Mouse (Mus musculus) adrenal gland, adult 18-20 months (tissue): Measurements from ENCODE around the gene Maml3. TPM values are rescaled to one million over a fixed set of nuclear protein-coding genes. Genes with fewer than 3 reads are reported as not detected.

Experiments used
- DNase-seq, 2 experiments: peaks; one replicate each; pipeline ENCODE4 v3.0.0; 2021 to 2022; ENCODE audit warnings: low spot score in 2 of 2
- total RNA-seq, 2 experiments: library from RNA; stranded (reverse); gene quantifications; 1 replicate in 1 of 2; 2 replicates in 1 of 2; pipeline ENCODE4 v1.2.3; 2021

The Maml3 gene
- total RNA-seq, 2 experiments from 2014 or later = 6.4 to 8.2 TPM

- peak; percentile 33 to 34 for DNase-seq
Observed at GRCm38 (mm10) chr3:52007602-52008252, 97.1 kb downstream of the Maml3 start.

GRCm38 (mm10) chr3:52006721-52007330 lies 98.0 kb downstream of the Maml3 start:
- no peak for DNase-seq

DNA sequence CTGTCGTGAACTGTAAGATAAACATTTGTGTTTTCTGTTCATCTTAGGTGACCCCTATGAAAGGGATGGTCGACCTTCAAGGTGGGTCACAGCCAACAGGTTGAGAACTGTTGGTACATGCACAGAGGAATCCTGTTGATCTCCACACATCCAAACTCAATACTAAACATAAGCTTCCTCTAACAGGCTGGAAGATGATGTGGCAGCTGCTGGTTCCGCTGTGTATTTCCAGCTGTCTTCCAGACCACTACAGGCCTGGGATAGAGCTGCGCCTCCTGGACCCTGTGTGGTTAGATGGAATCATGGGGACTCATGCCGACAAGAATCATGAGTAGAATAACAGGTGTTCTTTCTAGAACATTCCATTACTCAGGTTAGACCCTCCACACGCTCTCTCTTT lies 101.2 kb downstream of the Maml3 start:
- no peak for DNase-seq

DNA sequence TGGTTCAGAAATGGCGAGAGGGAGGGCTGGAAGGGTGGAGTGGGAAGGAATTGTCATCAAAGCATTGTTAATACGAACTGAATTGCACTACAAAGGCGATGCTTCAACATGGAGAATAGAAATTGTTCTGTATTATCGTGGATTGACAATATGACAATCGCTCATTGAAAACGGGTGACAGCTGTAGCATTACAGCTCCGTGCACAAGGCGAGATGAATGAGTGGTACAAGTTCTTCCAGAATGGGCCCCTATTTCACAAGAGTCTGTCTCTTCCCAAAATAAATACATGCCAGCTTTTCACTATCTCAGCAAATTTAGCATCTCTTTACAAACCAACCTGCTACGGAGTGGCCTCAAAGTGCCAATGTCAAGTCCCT lies 103.4 kb downstream of the Maml3 start:
- no peak for DNase-seq

- DNase-seq = no peak
Observed at GRCm38 (mm10) chr3:52000871-52001517, 103.9 kb downstream of the Maml3 start.

DNA sequence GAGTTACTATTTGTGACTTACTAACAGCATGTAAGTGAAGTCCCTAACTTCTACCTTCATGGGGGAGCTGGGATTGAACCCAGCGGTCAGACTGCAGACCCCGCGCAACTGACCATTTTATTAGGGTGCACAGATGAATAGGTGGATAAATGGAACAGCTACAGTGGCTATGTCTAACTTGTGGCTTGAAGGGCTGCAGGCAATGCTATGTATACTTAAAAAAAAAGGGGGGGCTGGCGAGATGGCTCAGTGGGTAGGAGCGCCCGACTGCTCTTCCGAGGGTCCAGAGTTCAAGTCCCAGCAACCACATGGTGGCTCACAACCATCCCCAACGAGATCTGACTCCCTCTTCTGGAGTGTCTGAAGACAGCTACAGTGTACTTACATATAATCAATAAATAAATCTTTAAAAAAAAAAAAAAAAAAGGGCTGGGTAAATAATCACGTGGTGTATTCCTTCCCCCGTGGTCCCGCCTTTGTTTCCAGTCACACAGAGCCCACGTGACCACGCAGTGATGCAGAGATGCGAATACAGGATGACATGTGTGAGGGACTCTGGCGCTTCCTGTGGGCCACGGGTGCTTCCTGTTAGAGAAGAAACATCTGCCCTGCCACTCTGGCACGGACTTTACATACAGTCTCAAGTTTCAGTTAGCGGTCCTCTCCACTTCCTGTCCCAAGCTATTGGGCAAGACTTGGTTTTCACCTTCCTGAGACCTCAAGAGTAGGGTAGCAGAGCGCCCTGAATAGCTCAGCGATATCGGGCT lies 105.0 kb downstream of the Maml3 start:
- DNase-seq = no peak

- no peak for DNase-seq
Observed at GRCm38 (mm10) chr3:51998511-51999399, 106.1 kb downstream of the Maml3 start.

GRCm38 (mm10) chr3:51997616-51998015 lies 107.3 kb downstream of the Maml3 start:
- DNase-seq = no peak

DNA sequence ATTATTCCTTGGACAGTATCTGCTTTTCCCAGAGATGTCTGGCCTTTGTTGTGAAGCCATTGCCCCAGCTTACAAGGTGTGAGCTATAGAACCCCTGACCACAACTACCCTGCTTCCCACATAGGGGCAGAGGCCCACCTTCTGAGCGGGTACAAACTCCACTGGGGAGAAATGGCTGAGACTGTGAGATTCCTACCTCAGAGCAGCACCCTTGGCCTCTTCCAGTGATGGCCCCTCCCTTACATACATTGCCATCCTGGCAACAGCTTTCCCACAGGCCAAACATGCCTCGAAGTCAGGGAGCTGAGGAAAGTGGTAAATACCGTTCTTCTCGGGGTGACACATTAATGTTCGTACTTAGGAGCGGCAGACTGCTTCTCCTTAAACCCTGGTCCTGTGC lies 118.4 kb downstream of the Maml3 start:
- no peak for DNase-seq

GRCm38 (mm10) chr3:51981496-51981895 lies 123.4 kb downstream of the Maml3 start:
- DNase-seq = no peak

GRCm38 (mm10) chr3:51977654-51978352 lies 127.1 kb downstream of the Maml3 start:
- no peak for DNase-seq

DNA sequence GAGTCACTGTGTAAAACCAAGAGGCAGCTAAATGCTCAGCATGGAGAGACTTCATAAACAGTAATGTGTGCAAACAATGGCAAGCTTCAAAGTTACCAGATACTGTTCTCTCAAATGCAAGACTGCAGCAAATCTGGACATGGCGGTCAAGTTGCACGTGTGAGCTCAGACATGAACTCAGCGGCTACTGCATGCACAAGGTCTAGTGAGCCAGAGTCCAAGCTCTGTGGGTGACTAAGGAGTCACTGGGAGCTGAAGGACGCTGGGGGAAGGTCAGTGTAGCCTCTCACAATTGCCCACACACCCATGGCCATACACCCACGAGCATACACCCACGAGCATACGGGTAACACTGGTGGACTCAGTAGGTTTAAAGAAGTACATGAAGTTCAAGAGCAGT lies 130.3 kb downstream of the Maml3 start:
- DNase-seq = no peak

GRCm38 (mm10) chr3:51974153-51974552 lies 130.7 kb downstream of the Maml3 start:
- DNase-seq = no peak

GRCm38 (mm10) chr3:51972576-51972975 lies 132.3 kb downstream of the Maml3 start:
- DNase-seq = no peak

GRCm38 (mm10) chr3:51970489-51970888 lies 134.4 kb downstream of the Maml3 start:
- no peak for DNase-seq

DNA sequence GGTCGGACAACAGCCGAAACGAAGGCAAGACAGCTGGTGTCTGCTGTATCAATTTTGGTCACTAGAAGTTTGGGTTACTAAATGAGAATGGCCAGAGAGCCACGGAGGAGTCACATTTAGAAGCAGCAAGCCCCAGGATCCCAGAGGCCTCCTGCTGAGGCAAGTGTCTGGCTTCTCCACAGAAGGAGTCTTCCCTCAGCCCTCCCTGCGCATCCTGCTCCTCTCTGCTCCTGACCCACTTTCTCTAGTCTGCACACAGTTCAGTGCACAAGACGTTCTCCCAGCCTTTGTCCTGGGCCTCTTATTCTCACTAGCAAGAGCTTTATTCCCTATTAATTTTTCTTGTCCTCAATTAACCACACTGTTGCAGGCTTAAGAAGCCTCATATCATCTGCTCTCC lies 135.4 kb downstream of the Maml3 start:
- no peak for DNase-seq

DNA sequence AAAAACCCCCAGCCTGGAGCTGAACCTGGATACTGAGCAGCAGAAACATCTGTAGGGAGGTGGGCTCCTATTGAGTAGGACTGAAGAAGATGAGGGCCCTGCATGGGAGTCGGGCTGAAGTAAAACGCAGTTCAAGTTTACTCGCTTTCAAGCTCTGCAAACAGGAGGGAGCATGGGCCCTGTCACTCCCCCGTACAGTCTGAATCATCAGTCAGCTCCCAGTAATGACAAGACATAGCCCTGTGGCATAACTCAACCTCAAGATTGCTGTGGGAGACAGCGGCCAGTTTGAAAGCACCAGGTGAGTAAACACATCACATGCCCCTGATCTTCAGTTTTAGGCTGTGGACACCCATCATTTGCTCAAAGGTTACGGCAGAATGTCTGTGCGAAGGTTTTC lies 139.0 kb downstream of the Maml3 start:
- DNase-seq = no peak

DNA sequence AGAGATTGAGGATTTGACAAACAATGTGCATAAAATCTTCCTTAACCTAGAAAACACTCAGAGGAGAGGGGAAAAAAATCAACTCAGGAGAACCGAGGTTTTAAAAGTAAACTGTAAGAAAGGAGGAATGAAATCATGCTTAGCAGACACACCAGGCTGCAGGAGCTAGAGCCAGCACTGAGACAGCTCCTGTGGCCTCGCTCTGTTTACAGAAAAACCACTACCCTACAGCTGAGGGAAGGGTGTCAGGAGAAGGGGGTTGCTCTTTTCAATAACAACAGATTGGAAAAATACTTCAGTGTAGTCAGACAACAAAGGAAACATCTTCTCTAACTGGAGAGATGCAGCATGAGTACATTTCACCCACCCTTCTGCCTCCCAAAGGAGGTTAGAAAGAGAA lies 139.4 kb downstream of the Maml3 start:
- DNase-seq = no peak

DNA sequence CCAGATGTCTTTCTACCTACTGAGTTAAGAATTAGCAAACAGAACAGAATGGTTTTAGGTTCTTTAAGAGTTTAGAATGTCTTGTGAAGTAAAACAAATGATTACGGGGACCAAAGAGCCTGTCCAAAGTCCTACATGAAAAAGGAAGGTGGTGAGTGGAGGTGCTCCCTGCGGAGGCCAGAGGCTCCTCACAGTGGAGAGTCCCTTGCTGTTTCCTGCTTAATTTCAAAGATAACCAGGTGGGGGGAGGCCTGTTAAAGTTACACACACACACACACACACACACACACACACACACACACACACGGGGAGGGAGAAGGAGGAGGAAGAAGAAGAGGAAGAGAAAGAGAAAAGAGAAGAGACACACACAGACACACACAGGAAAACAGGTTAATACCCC lies 139.9 kb downstream of the Maml3 start:
- DNase-seq = no peak

DNA sequence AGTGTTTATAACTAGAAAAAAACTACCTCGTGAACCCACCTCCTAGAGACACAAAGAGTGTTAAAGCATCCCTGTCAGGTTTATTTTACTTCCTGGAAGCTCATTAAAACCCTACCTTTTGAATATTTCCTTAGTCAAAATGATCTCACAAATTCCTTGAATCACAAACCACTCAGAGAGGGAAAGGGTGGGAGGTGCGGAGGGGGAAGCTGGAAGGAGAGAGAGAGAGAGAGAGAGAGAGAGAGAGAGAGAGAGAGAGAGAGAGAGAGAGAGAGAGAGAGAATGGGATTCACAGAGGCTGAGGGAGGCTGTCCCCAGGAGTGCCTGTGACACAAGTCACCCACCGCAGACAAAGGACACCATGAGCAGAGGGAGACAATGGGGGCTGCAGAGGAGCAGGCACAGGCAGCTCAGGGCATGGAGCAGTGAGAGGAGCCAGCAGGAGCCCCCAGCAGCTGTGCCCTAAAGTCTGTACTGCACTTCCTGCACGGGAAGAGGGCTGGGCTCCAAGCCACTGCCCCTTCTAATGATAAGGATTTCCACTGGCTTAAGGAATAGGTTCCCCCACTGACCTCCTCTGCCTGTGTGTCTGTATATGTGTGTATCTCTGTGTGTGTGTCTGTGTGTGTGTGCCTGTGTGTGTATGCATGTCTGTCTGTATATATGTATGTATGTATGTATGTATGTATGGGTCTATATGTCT lies 140.8 kb downstream of the Maml3 start:
- no peak for DNase-seq
